Mouse (Mus musculus) c-Kit-positive CD71-positive TER-119-positive erythroid progenitor cells, embryonic 14.5 days (primary cell): ENCODE results near the gene Slc38a11.

Experiments used
- DNase-seq: peaks from one replicate; pipeline ENCODE4 v3.0.0-alpha.2; 2013; ENCODE audit warnings: low spot score

Slc38a11 gene

GRCm38 (mm10) chr2:65321998-65322754, 41.7 kb downstream of the Slc38a11 start:
- no peak for DNase-seq

- DNase-seq, result no peak
Observed at GRCm38 (mm10) chr2:65320975-65321374, 42.9 kb downstream of the Slc38a11 start.

- no peak for DNase-seq
Observed at GRCm38 (mm10) chr2:65316721-65317120, 47.1 kb downstream of the Slc38a11 start.

- DNase-seq, result no peak
Observed at GRCm38 (mm10) chr2:65311250-65311649, 52.6 kb downstream of the Slc38a11 start.

GRCm38 (mm10) chr2:65296541-65296940, 67.3 kb downstream of the Slc38a11 start:
- no peak for DNase-seq

GRCm38 (mm10) chr2:65294092-65294491, 69.7 kb downstream of the Slc38a11 start:
- no peak for DNase-seq

- no peak for DNase-seq
Observed at GRCm38 (mm10) chr2:65293411-65293810, 70.4 kb downstream of the Slc38a11 start.

- DNase-seq, result no peak
Observed at GRCm38 (mm10) chr2:65289721-65290120, 74.1 kb downstream of the Slc38a11 start.

- no peak for DNase-seq
Observed at GRCm38 (mm10) chr2:65288696-65289095, 75.1 kb downstream of the Slc38a11 start.

GRCm38 (mm10) chr2:65285380-65285779, 78.5 kb downstream of the Slc38a11 start:
- DNase-seq, result no peak

GRCm38 (mm10) chr2:65282979-65283378, 80.9 kb downstream of the Slc38a11 start:
- DNase-seq, result no peak

- no peak for DNase-seq
Observed at GRCm38 (mm10) chr2:65279029-65279690, 84.7 kb downstream of the Slc38a11 start.

- DNase-seq, result no peak
Observed at GRCm38 (mm10) chr2:65275443-65276061, 88.3 kb downstream of the Slc38a11 start.

GRCm38 (mm10) chr2:65273910-65274309, 89.9 kb downstream of the Slc38a11 start:
- DNase-seq, result no peak

- DNase-seq, result no peak
Observed at GRCm38 (mm10) chr2:65268731-65269130, 95.1 kb downstream of the Slc38a11 start.

GRCm38 (mm10) chr2:65267834-65268233, 96.0 kb downstream of the Slc38a11 start:
- no peak for DNase-seq

- DNase-seq, result no peak
Observed at GRCm38 (mm10) chr2:65266576-65267299, 97.1 kb downstream of the Slc38a11 start.
